Mouse (Mus musculus) hindbrain, postnatal 0 days (tissue): ENCODE results near the gene Cfap97d2. TPM values are rescaled to one million over a fixed set of nuclear protein-coding genes. Genes with fewer than 3 reads are reported as not detected.

Experiments
- ATAC-seq: fragments of 200-750 bp; cut with Nextera tagmentation; 2 replicates; pipeline ENCODE4 v1.8.0; 2017; ENCODE audit warnings: mild to moderate bottlenecking, moderate TSS enrichment, moderate library complexity
- DNase-seq: peaks from one replicate; pipeline ENCODE4 v3.0.0-alpha.2; 2015; ENCODE audit warnings: low spot score
- H3K27ac ChIP-seq: fragments of 300-500 bp; sonication (generic); 2 replicates; pipeline ENCODE4 v1.5.1; 2014; ENCODE audit warnings: mild to moderate bottlenecking
- H3K27me3 ChIP-seq: fragments of 300-500 bp; sonication (generic); 2 replicates; pipeline ENCODE4 v1.6.1; 2014; ENCODE audit warnings: low read length, mixed read lengths; ENCODE audit not compliant: insufficient read depth
- H3K36me3 ChIP-seq: fragments of 300-500 bp; sonication (generic); 2 replicates; pipeline ENCODE4 v1.6.1; 2014; ENCODE audit warnings: low read length, mixed read lengths; ENCODE audit not compliant: insufficient read depth
- H3K4me1 ChIP-seq: fragments of 300-500 bp; sonication (generic); 2 replicates; pipeline ENCODE4 v1.6.1; 2014; ENCODE audit warnings: antibody characterized with exemption, low read length, mixed read lengths; ENCODE audit not compliant: insufficient read depth
- H3K4me2 ChIP-seq: fragments of 300-500 bp; sonication (generic); 2 replicates; pipeline ENCODE4 v1.6.1; 2014; ENCODE audit warnings: low read depth, mild to moderate bottlenecking, low read length, moderate library complexity, mixed read lengths
- H3K4me3 ChIP-seq: fragments of 300-500 bp; sonication (generic); 2 replicates; pipeline ENCODE4 v1.5.1; 2014; ENCODE audit warnings: low read length
- H3K9ac ChIP-seq: fragments of 300-500 bp; sonication (generic); replicated peaks from 2 replicates; pipeline ENCODE4 v1.6.1; 2014; ENCODE audit warnings: mild to moderate bottlenecking, low read length, moderate library complexity, mixed read lengths
- H3K9me3 ChIP-seq: fragments of 300-500 bp; sonication (generic); 2 replicates; pipeline ENCODE4 v1.6.1; 2016; ENCODE audit warnings: low read length, mixed read lengths
- CTCF ChIP-seq: IDR thresholded peaks from 2 replicates; pipeline ENCODE4 v1.5.1; 2016; ENCODE audit warnings: antibody characterized with exemption, control low read depth, low read depth
- WGBS: fragments of 180-500 bp; shearing (Covaris S2); extraction: QIAGEN DNeasy Blood & Tissue Kit; methylation state at CpG from one replicate; pipeline ENCODE4 v1.1.7; 2014; 5-methylcytosine and 5-hydroxymethylcytosine counted together
- polyA plus RNA-seq: library from polyadenylated mRNA; unstranded; fragments of >200 nt; fragmentation: Nextera tagmentation; extraction: Ambion mirVana; gene quantifications from 2 replicates; pipeline ENCODE4 v1.2.1, GENCODE M21; 2015
- total RNA-seq: library from RNA; depleted of rRNA; stranded (reverse); fragments of >200 nt; gene quantifications from 2 replicates; pipeline ENCODE4 v1.2.3, GENCODE M21; 2014

Gene Cfap97d2
- total and polyA plus RNA-seq, 2 experiments from 2014 or later, result 0.84 to 1.8 TPM

GRCm38 (mm10) chr8:13675524-13675923, 30.2 kb upstream of the Cfap97d2 start:
- no peaks in the 10 kb centered on the region for H3K36me3 ChIP-seq
- peaks cover 40% of the 10 kb centered on the region for H3K4me1 ChIP-seq
- 28% methylated on average over 8 of the region's 8 CpGs for WGBS
- peak overlapping the region; percentile 80 for H3K9ac ChIP-seq
- peak overlapping the region; percentile 97 for H3K27ac ChIP-seq
- no peaks in the 10 kb centered on the region for H3K9me3 ChIP-seq
- TF ChIP-seq CTCF, result no peak
- peak overlapping the region; percentile 83 for H3K4me2 ChIP-seq
- ATAC-seq, result no peak
- DNase-seq, result peak; percentile 31
- H3K4me3 ChIP-seq, result peak overlapping the region; percentile 89
- no peaks in the 10 kb centered on the region for H3K27me3 ChIP-seq

DNA sequence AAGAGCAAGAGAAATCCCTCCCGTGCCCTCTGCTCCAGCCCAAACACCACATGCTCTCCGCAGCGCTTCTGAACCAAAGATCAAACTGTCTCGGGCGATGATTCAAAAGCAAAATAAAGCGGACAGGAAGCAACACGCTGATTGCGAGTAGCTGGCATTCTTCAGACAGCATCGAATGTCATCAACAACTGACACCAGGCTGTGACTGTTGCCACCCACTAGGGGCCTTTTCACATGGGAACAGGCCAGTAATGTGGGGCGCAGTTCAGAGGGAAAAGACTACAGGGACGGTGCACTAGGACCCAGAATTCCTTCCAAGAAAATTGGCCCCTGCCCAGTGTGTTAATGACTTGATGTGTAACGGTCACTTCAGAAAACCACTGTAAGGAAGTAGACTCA, 29.4 kb upstream of the Cfap97d2 start:
- Histone ChIP-seq H3K9ac (peak overlapping the region; percentile 80), H3K27ac (peak overlapping the region; percentile 97), H3K27me3 (no peaks in the 10 kb centered on the region), H3K4me2 (peak overlapping the region; percentile 83), H3K4me1 (peaks cover 33% of the 10 kb centered on the region), H3K9me3 (no peaks in the 10 kb centered on the region), H3K36me3 (no peaks in the 10 kb centered on the region), H3K4me3 (peak overlapping the region; percentile 89)
- peak; percentile 59 for ATAC-seq
- peak; percentile 56 for TF ChIP-seq CTCF
- DNase-seq, result peak; percentile 88
- WGBS, result under 1% methylated on average over 12 of the region's 12 CpGs

GRCm38 (mm10) chr8:13676701-13677412, 28.8 kb upstream of the Cfap97d2 start:
- peaks cover 28% of the 10 kb centered on the region for H3K4me1 ChIP-seq
- under 1% methylated on average over 47 of the region's 47 CpGs for WGBS
- peak overlapping the region; percentile 83 for H3K4me2 ChIP-seq
- H3K27ac ChIP-seq, result peak overlapping the region; percentile 97
- no peaks in the 10 kb centered on the region for H3K9me3 ChIP-seq
- H3K4me3 ChIP-seq, result peak overlapping the region; percentile 89
- H3K9ac ChIP-seq, result peak overlapping the region; percentile 80
- peak; percentile 87 for DNase-seq
- H3K36me3 ChIP-seq, result no peaks in the 10 kb centered on the region
- peak; percentile 74 for ATAC-seq
- H3K27me3 ChIP-seq, result no peaks in the 10 kb centered on the region
- peak; percentile 46; the same call in 1 of the 2 replicates for TF ChIP-seq CTCF

DNA sequence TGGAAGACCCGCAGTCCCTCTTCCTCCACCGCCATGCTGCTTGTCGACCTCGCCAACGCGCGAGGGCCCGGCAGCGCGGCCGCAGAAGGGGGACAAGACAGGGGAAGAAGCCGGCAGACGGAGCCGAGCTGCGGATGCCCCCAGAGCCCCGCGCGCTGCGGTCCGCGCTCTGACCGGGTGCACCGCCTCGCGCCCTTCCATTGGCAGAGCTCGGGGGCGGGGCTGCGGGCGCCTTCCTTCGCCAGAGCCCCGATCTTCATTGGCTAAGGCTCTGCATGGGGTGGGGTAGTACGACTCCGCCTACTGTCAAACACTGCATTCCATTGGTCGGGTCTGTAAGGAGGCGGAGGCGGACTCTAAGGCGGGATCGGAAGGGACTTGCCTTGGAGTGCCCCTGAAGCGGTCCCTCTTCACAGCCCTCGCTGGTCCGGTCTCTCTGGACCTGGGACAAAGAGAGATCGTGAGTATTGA, 28.2 kb upstream of the Cfap97d2 start, which contains the start of gene Rasa3:
Rasa3 (minus strand) TSS at position 191 of the 471 bp plus-strand sequence.
- ATAC-seq (peak; percentile 96), DNase-seq (peak; percentile 98)
- Histone ChIP-seq H3K9me3 (no peaks in the 10 kb centered on the region), H3K9ac (peak within 1 kb of the TSS; percentile 80), H3K27ac (peak within 1 kb of the TSS; percentile 97), H3K36me3 (no peaks in the 10 kb centered on the region), H3K27me3 (no peaks in the 10 kb centered on the region), H3K4me2 (peak within 1 kb of the TSS; percentile 83), H3K4me1 (peaks cover 28% of the 10 kb centered on the region), H3K4me3 (peak within 1 kb of the TSS; percentile 89)
- WGBS, result under 1% methylated on average over 39 of the region's 42 CpGs
- no peak for TF ChIP-seq CTCF

GRCm38 (mm10) chr8:13678182-13678581, 27.5 kb upstream of the Cfap97d2 start:
- Histone ChIP-seq H3K27ac (no peak overlapping the region), H3K9ac (0 out of 2 replicates have a peak overlapping the region, but pooled peaks have one; percentile 80)

DNA sequence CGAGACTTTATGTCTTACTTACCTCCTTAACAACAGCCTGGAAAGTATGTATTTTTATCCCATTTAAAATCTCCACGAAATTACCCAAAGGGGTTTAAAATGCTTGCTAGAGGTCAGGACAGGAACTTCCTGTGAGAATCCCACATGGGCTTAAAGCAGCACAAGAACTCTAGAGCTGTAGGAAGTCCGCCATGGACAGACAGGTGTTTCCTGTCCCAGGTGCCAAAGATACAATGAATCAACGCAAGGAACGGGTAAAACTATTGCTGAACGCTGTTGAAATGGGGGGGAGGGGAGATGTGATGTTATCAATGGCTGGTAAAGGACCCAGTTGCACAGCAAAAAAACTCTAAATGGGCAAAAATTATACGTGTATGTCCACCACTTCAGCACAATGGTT, 21.6 kb upstream of the Cfap97d2 start:
- 76% methylated on average over 7 of the region's 7 CpGs for WGBS
- ATAC-seq, result no peak

More at GRCm38 (mm10) chr8:13678182-13678581, 27.5 kb upstream of the Cfap97d2 start:
- Histone ChIP-seq H3K36me3 (no peaks in the 10 kb centered on the region), H3K4me3 (peak overlapping the region; percentile 89), H3K9me3 (no peaks in the 10 kb centered on the region), H3K27me3 (no peaks in the 10 kb centered on the region), H3K4me1 (peaks cover 23% of the 10 kb centered on the region), H3K4me2 (peak overlapping the region; percentile 83)
- DNase-seq (no peak), ATAC-seq (no peak)
- WGBS, result 45% methylated on average over 8 of the region's 8 CpGs
- no peak for TF ChIP-seq CTCF

More for the DNA sequence above, 21.6 kb upstream of the Cfap97d2 start:
- TF ChIP-seq CTCF, result no peak
- H3K4me2 ChIP-seq, result no peak overlapping the region
- H3K4me1 ChIP-seq, result no peaks in the 10 kb centered on the region
- no peaks in the 10 kb centered on the region for H3K36me3 ChIP-seq
- H3K27me3 ChIP-seq, result no peaks in the 10 kb centered on the region
- no peak overlapping the region for H3K27ac ChIP-seq
- H3K9ac ChIP-seq, result no peak overlapping the region
- no peak for DNase-seq
- no peaks in the 10 kb centered on the region for H3K9me3 ChIP-seq
- H3K4me3 ChIP-seq, result no peak overlapping the region
